Mouse (Mus musculus) midbrain, embryonic 11.5 days (tissue): ENCODE results near the gene Slc22a5. TPM values are rescaled to one million over a fixed set of nuclear protein-coding genes. Genes with fewer than 3 reads are reported as not detected.

Experiments used
- ATAC-seq: fragments of 200-750 bp; cut with Nextera tagmentation; 2 replicates; pipeline ENCODE4 v1.8.0; 2017; ENCODE audit warnings: moderate TSS enrichment, moderate library complexity; ENCODE audit not compliant: low FRiP score
- DNase-seq: peaks from one replicate; pipeline ENCODE4 v3.0.0; 2015; ENCODE audit warnings: low spot score; ENCODE audit errors: missing footprints
- H3K27ac ChIP-seq: fragments of 300-500 bp; sonication (generic); 2 replicates; pipeline ENCODE4 v1.5.1; 2014; ENCODE audit warnings: low read depth, low read length
- H3K27me3 ChIP-seq: fragments of 300-500 bp; sonication (generic); 2 replicates; pipeline ENCODE4 v1.6.1; 2014; ENCODE audit warnings: mild to moderate bottlenecking, low read length, moderate library complexity, mixed read lengths; ENCODE audit not compliant: control insufficient read depth, insufficient read depth
- H3K36me3 ChIP-seq: fragments of 300-500 bp; sonication (generic); 2 replicates; pipeline ENCODE4 v1.6.1; 2014; ENCODE audit warnings: mild to moderate bottlenecking, low read length, moderate library complexity, mixed read lengths; ENCODE audit not compliant: control insufficient read depth, insufficient read depth
- H3K4me1 ChIP-seq: fragments of 300-500 bp; sonication (generic); 2 replicates; pipeline ENCODE4 v1.6.1; 2014; ENCODE audit warnings: low read length; ENCODE audit not compliant: control insufficient read depth, insufficient read depth
- H3K4me2 ChIP-seq: fragments of 300-500 bp; sonication (generic); 2 replicates; pipeline ENCODE4 v1.6.1; 2014; ENCODE audit warnings: mild to moderate bottlenecking, moderate library complexity
- H3K4me3 ChIP-seq: fragments of 300-500 bp; sonication (generic); 2 replicates; pipeline ENCODE4 v1.5.1; 2014; ENCODE audit warnings: low read depth, low read length
- H3K9ac ChIP-seq: fragments of 300-500 bp; sonication (generic); 2 replicates; pipeline ENCODE4 v1.6.1; 2014; ENCODE audit warnings: low read length
- H3K9me3 ChIP-seq: fragments of 300-500 bp; sonication (generic); 2 replicates; pipeline ENCODE4 v1.6.1; 2016; ENCODE audit warnings: low read length; ENCODE audit not compliant: control insufficient read depth
- WGBS: fragments of 180-500 bp; shearing (Covaris S2); extraction: QIAGEN DNeasy Blood & Tissue Kit; methylation state at CpG from one replicate; pipeline ENCODE4 v1.1.7; 2014; 5-methylcytosine and 5-hydroxymethylcytosine counted together
- polyA plus RNA-seq: library from polyadenylated mRNA; unstranded; fragments of >200 nt; fragmentation: Nextera tagmentation; extraction: Ambion mirVana; gene quantifications from 2 replicates; pipeline ENCODE4 v1.2.1, GENCODE M21; 2014

Slc22a5 gene
- polyA plus RNA-seq, 1 experiment from 2014 or later, result 7.9 TPM

DNA sequence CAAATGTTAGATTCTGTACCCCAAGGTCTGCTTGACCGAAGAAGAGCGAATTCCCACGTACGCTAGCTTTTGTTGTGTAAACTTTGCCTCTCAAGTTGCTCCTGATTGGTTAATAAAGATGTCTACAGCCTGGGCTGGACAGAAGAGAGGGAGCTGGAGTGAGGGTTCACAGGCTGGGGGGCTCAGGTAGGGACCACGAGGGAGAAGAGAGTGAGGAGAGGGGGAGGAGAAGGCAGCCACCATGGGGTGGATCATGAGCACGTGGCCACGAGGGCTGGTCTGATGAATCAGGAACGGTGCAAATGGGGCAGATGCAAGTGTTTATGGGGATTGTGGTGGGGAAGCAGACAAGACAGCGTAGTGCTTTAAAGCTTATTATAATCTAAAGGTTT, 13.1 kb upstream of the Slc22a5 start:
- H3K27ac ChIP-seq, result no peak overlapping the region
- DNase-seq (no peak), ATAC-seq (no peak)
- WGBS, result 81% methylated on average over 9 of the region's 9 CpGs
- no peaks in the 10 kb centered on the region for H3K9me3 ChIP-seq
- H3K4me2 ChIP-seq, result no peak overlapping the region
- H3K4me1 ChIP-seq, result no peaks in the 10 kb centered on the region
- H3K4me3 ChIP-seq, result no peak overlapping the region
- no peaks in the 10 kb centered on the region for H3K27me3 ChIP-seq
- no peak overlapping the region for H3K9ac ChIP-seq
- H3K36me3 ChIP-seq, result no peaks in the 10 kb centered on the region

DNA sequence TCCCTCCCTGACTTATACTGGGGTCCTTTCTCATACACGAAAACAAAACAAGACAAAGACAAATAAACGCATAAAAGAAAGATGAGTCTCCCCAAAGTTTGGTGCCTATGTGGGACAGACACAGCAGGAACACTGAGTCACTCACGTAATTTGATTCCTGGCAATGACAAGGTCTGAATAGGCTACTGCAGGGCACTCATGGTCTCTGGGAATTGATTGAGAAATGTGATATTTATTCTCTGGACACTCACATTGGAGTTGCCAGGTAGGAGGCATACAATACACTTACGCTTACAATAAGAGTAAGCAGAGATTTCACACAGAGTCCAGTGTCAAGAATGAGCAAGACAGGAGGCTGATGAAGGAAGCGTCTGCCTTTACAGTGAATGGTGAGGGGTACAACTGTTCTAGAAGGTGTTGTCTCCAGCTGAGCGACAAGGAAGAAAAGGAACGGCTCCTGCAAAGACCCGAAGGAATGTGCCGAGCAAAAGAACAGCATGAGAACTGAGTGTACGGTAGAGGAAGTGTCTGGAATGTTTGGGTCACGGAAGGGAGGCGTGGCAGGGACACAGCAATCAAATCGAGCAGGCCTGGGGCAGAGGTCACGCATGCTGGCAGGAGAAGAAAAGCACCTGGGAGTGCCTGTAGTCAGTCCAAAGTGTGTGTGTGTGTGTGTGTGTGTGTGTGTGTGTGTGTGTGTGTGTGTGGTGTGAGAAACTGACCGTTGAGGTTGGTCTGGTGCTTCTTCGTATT, 12.5 kb upstream of the Slc22a5 start:
- Histone ChIP-seq H3K4me1 (no peaks in the 10 kb centered on the region), H3K27ac (no peak overlapping the region), H3K4me2 (no peak overlapping the region), H3K27me3 (no peaks in the 10 kb centered on the region), H3K9me3 (no peaks in the 10 kb centered on the region), H3K9ac (no peak overlapping the region), H3K36me3 (no peaks in the 10 kb centered on the region), H3K4me3 (no peak overlapping the region)
- ATAC-seq, result no peak
- 62% methylated on average over 16 of the region's 16 CpGs for WGBS
- DNase-seq, result no peak

DNA sequence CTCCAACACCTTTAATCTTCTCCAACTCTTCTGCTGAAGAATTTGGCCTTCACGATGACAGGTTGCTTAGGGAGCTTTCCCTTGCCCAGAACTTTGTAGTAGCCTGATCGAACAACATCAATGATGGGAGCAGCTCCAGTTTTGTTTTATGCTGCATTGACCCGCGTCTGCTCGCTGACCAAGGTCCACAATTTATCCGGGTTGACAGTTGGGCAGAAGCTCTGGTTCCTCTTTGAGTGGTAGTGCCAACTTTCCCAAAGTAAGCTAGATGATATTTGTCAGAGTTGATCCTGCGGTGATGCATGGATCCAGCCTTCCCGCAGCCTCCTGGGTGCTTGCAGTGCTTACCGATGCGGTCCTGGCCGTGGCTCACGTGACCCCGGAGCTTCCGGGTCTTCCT, 11.3 kb upstream of the Slc22a5 start:
- Histone ChIP-seq H3K9ac (no peak overlapping the region), H3K4me2 (no peak overlapping the region), H3K27me3 (no peaks in the 10 kb centered on the region), H3K27ac (no peak overlapping the region), H3K36me3 (no peaks in the 10 kb centered on the region), H3K4me3 (no peak overlapping the region), H3K4me1 (no peaks in the 10 kb centered on the region), H3K9me3 (no peaks in the 10 kb centered on the region)
- DNase-seq (no peak), ATAC-seq (no peak)
- WGBS, result 92% methylated on average over 14 of the region's 14 CpGs

DNA sequence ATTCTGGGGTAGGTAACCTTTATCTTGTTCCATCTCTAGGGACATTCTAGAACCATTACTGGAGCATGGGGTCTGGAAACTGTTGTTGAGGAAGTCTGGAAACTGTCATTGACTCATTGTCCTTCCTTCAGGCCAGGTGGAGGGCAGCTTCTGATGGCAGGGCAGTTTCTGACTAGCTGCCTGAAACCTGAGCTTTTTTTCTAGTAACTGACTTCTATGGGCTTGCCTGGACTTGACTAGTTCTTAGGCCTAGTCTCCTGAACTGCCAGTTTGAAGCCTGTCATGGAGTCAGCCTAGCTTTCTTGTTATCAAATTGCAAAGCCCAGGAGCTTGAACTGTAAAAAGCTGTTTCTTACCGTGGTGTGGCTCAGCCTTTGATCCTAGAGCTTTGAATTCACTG, 9.5 kb upstream of the Slc22a5 start:
- H3K36me3 ChIP-seq, result no peaks in the 10 kb centered on the region

DNA sequence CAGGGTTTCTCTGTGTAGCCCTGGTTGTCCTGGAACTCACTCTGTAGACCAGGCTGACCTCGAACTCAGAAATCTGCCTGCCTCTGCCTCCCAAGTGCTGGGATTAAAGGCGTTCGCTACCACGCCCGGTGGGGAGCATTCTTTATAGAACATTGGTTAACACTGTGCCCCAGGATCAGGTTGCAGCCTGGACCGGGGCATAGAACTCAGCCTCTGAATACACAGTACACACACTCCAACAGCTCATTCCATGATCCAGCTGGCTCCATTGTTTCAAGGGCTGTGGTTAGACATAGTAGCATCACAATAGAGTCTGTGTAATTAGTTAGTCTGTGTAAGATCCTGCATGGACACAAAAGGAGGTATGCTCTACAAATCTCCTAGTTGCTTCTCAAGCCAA, 8.5 kb upstream of the Slc22a5 start:
- no peak overlapping the region for H3K4me2 ChIP-seq

More for the DNA sequence above, 9.5 kb upstream of the Slc22a5 start:
- no peaks in the 10 kb centered on the region for H3K27me3 ChIP-seq
- H3K4me1 ChIP-seq, result no peaks in the 10 kb centered on the region
- no peak overlapping the region for H3K9ac ChIP-seq
- H3K4me2 ChIP-seq, result no peak overlapping the region
- H3K4me3 ChIP-seq, result no peak overlapping the region
- no peak for DNase-seq
- no peaks in the 10 kb centered on the region for H3K9me3 ChIP-seq
- H3K27ac ChIP-seq, result no peak overlapping the region
- WGBS, result 54% methylated on average over 1 of the region's 1 CpGs
- ATAC-seq, result no peak

DNA sequence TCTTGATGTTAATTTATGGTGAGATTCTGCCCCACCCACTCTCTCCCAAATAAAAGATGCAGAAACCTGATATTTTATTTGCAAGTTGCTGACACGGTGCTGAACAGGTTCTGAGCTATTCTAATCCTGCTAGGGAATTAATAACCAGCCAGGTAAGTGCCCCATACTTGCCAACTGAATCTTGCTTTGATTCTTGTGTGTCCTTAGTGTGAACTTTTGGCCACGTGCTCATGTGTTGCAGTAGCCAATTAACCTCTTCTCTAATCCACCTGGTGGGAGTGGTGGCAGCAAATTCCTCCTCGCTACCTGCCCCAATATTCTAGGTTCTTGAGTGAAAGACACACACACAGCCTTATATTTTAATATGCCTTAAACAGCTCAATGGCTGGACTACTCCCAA, 7.5 kb upstream of the Slc22a5 start:
- Histone ChIP-seq H3K27ac (no peak overlapping the region), H3K4me2 (no peak overlapping the region), H3K36me3 (no peaks in the 10 kb centered on the region), H3K27me3 (no peaks in the 10 kb centered on the region), H3K9me3 (no peaks in the 10 kb centered on the region), H3K9ac (no peak overlapping the region), H3K4me3 (no peak overlapping the region), H3K4me1 (no peaks in the 10 kb centered on the region)
- ATAC-seq (no peak), DNase-seq (no peak)
- 73% methylated on average over 3 of the region's 3 CpGs for WGBS

More for the DNA sequence above, 8.5 kb upstream of the Slc22a5 start:
- H3K4me3 ChIP-seq, result no peak overlapping the region
- H3K36me3 ChIP-seq, result no peaks in the 10 kb centered on the region
- ATAC-seq (no peak), DNase-seq (no peak)
- H3K9me3 ChIP-seq, result no peaks in the 10 kb centered on the region
- H3K27ac ChIP-seq, result no peak overlapping the region
- no peak overlapping the region for H3K9ac ChIP-seq
- no peaks in the 10 kb centered on the region for H3K4me1 ChIP-seq
- 94% methylated on average over 6 of the region's 6 CpGs for WGBS
- no peaks in the 10 kb centered on the region for H3K27me3 ChIP-seq

DNA sequence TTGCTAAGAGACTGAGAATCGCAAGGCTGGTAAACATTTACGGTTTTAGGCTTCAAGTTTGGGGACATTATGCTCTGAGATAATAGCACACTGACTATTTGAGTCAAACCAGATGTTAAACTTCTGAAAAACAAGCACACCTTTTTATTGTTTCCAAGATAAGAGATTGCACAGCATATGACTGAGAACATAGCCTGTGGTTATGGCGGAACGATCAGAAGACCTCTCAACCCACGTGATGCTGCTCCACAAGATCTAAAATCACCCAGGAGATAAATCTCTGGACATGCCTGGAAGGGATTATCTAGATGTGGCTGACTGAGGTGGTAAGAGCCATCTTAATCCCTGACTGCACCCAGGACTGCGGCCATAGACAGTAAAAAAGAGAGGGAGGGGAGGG, 5.5 kb upstream of the Slc22a5 start:
- 68% methylated on average over 6 of the region's 6 CpGs for WGBS
- H3K36me3 ChIP-seq, result no peaks in the 10 kb centered on the region
- no peak overlapping the region for H3K9ac ChIP-seq
- no peaks in the 10 kb centered on the region for H3K4me1 ChIP-seq
- H3K9me3 ChIP-seq, result no peaks in the 10 kb centered on the region
- no peaks in the 10 kb centered on the region for H3K27me3 ChIP-seq
- DNase-seq, result no peak
- no peak overlapping the region for H3K27ac ChIP-seq
- no peak overlapping the region for H3K4me2 ChIP-seq
- H3K4me3 ChIP-seq, result no peak overlapping the region
- no peak for ATAC-seq

DNA sequence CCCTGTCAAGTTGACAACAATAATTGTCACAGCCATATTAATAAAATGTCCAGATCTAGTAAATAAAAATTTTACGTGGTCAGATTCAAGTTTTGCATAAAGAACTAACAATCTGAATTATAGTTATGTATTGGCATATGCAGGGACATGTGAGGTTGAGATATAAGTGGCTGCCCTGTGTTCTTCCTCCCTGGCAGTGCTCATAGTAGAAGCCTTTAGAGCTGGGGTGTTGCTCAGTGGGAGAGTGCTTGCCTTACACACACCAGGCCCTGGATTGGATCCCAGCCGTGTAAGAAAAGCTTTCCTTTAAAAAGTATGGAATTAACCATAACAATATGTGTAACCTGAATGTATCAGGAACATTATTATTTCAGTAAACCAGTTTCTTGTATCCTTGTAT, 2.0 kb upstream of the Slc22a5 start:
- Histone ChIP-seq H3K9ac (no peak overlapping the region), H3K36me3 (no peaks in the 10 kb centered on the region), H3K9me3 (no peaks in the 10 kb centered on the region), H3K4me3 (no peak overlapping the region), H3K4me2 (no peak overlapping the region), H3K27me3 (no peaks in the 10 kb centered on the region), H3K27ac (no peak overlapping the region), H3K4me1 (no peaks in the 10 kb centered on the region)
- DNase-seq (no peak), ATAC-seq (no peak)
- WGBS, result 67% methylated on average over 2 of the region's 2 CpGs

DNA sequence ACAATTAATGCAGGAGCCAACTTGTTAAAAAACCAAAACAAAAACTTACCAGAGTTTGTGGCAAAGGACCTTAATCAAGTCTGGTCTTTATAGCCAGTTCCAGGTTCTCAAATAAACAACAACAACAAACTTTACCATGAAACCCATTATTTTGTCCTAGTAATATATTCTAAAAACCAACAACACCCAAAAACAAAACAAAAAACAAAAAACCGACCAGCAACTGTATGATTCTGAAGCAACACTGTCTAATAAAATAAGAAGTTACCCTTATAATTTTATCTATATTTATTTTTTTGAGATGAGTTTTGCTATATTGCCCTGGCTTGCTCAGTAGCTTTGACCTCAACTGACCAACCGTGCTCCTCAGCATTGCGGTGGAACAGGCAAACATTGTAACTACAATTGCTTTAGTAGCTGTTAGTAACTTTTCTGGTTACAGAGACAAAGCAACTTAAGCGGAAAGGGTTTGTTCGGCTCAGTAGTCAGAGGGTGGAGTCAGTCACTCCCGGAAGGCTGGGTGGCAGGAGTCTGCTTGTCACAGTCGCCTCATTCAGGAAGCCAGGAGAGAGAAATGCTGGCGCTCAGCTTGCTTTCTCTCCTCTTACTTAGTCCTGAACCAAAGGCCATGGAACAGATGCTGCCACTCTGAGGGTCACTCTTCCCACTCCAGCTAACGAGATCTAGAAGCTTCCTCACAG, 1.4 kb upstream of the Slc22a5 start:
- Histone ChIP-seq H3K4me3 (no peak overlapping the region), H3K27ac (no peak overlapping the region), H3K9me3 (no peaks in the 10 kb centered on the region), H3K4me1 (no peaks in the 10 kb centered on the region), H3K9ac (no peak overlapping the region), H3K36me3 (no peaks in the 10 kb centered on the region), H3K4me2 (no peak overlapping the region), H3K27me3 (no peaks in the 10 kb centered on the region)
- 45% methylated on average over 9 of the region's 9 CpGs for WGBS
- DNase-seq (no peak), ATAC-seq (no peak)
